Mouse (Mus musculus) midbrain, embryonic 15.5 days (tissue): ENCODE data around the gene Tbc1d9b. TPM values are rescaled to one million over a fixed set of nuclear protein-coding genes. Genes with fewer than 3 reads are reported as not detected.

Experiments used
- ATAC-seq: fragments of 200-750 bp; cut with Nextera tagmentation; replicated peaks from 2 replicates; pipeline ENCODE4 v1.8.0; 2017; ENCODE audit warnings: moderate TSS enrichment
- H3K27ac ChIP-seq: fragments of 300-500 bp; sonication (generic); 2 replicates; pipeline ENCODE4 v1.5.1; 2015; ENCODE audit warnings: mild to moderate bottlenecking, inconsistent platforms
- H3K27me3 ChIP-seq: fragments of 300-500 bp; sonication (generic); replicated peaks from 2 replicates; pipeline ENCODE4 v1.6.1; 2015; ENCODE audit warnings: inconsistent platforms
- H3K36me3 ChIP-seq: fragments of 300-500 bp; sonication (generic); replicated peaks from 2 replicates; pipeline ENCODE4 v1.6.1; 2015; ENCODE audit warnings: inconsistent platforms
- H3K4me1 ChIP-seq: fragments of 300-500 bp; sonication (generic); 2 replicates; pipeline ENCODE4 v1.6.1; 2015; ENCODE audit warnings: inconsistent platforms
- H3K4me2 ChIP-seq: fragments of 300-500 bp; sonication (generic); 2 replicates; pipeline ENCODE4 v1.6.1; 2015; ENCODE audit warnings: inconsistent platforms, mild to moderate bottlenecking, moderate library complexity
- H3K4me3 ChIP-seq: fragments of 300-500 bp; sonication (generic); 2 replicates; pipeline ENCODE4 v1.5.1; 2015; ENCODE audit warnings: mild to moderate bottlenecking, inconsistent platforms
- H3K9ac ChIP-seq: fragments of 300-500 bp; sonication (generic); 2 replicates; pipeline ENCODE4 v1.6.1; 2015; ENCODE audit warnings: mild to moderate bottlenecking, inconsistent platforms
- H3K9me3 ChIP-seq: fragments of 300-500 bp; sonication (generic); 2 replicates; pipeline ENCODE4 v1.6.1; 2016; ENCODE audit warnings: inconsistent platforms
- WGBS: fragments of 180-500 bp; shearing (Covaris S2); methylation state at CpG from one replicate; pipeline ENCODE4 v1.1.7; 2015; ENCODE audit warnings: mixed read lengths; 5-methylcytosine and 5-hydroxymethylcytosine counted together
- polyA plus RNA-seq: library from polyadenylated mRNA; unstranded; fragments of >200 nt; fragmentation: Nextera tagmentation; extraction: Ambion mirVana; gene quantifications from 2 replicates; pipeline ENCODE4 v1.2.1, GENCODE M21; 2015

Gene Tbc1d9b
- polyA plus RNA-seq, 1 experiment from 2014 or later, result 43.2 TPM

GRCm38 (mm10) chr11:50206037-50206436 lies 74.8 kb downstream of the Tbc1d9b start:
- H3K4me3 ChIP-seq, result no peak overlapping the region
- no peak overlapping the region for H3K27ac ChIP-seq
- 94% methylated on average over 2 of the region's 2 CpGs for WGBS
- ATAC-seq, result no peak
- H3K9ac ChIP-seq, result no peak overlapping the region
- H3K4me1 ChIP-seq, result peaks cover 19% of the 10 kb centered on the region
- peaks cover 61% of the 10 kb centered on the region for H3K36me3 ChIP-seq
- H3K4me2 ChIP-seq, result no peak overlapping the region
- no peaks in the 10 kb centered on the region for H3K9me3 ChIP-seq
- H3K27me3 ChIP-seq, result no peaks in the 10 kb centered on the region

GRCm38 (mm10) chr11:50207344-50207743 lies 76.1 kb downstream of the Tbc1d9b start:
- H3K4me3 ChIP-seq, result no peak overlapping the region
- no peaks in the 10 kb centered on the region for H3K9me3 ChIP-seq
- peaks cover 47% of the 10 kb centered on the region for H3K36me3 ChIP-seq
- no peak overlapping the region for H3K4me2 ChIP-seq
- no peaks in the 10 kb centered on the region for H3K27me3 ChIP-seq
- no peak for ATAC-seq
- 97% methylated on average over 14 of the region's 14 CpGs for WGBS
- no peak overlapping the region for H3K9ac ChIP-seq
- peaks cover 22% of the 10 kb centered on the region for H3K4me1 ChIP-seq
- no peak overlapping the region for H3K27ac ChIP-seq

GRCm38 (mm10) chr11:50208039-50208438 lies 76.8 kb downstream of the Tbc1d9b start:
- Histone ChIP-seq H3K9me3 (no peaks in the 10 kb centered on the region), H3K4me1 (peaks cover 25% of the 10 kb centered on the region), H3K27ac (no peak overlapping the region), H3K27me3 (no peaks in the 10 kb centered on the region), H3K9ac (no peak overlapping the region), H3K4me3 (no peak overlapping the region), H3K4me2 (no peak overlapping the region), H3K36me3 (peaks cover 42% of the 10 kb centered on the region)
- 95% methylated on average over 5 of the region's 5 CpGs for WGBS
- no peak for ATAC-seq

- WGBS, result under 1% methylated on average over 24 of the region's 24 CpGs
These were observed 78.9 kb downstream of the Tbc1d9b start for GRCm38 (mm10) chr11:50210101-50210504.

GRCm38 (mm10) chr11:50210505-50211151 lies 79.4 kb downstream of the Tbc1d9b start, which contains the start of the genes Sqstm1 and Mgat4b:
Gene Sqstm1, minus strand, starts transcription at chr11:50210827.
Gene Mgat4b, plus strand, starts transcription at chr11:50210890.
- peak within 1 kb of the TSS; percentile 95 for H3K9ac ChIP-seq
- peak; percentile 80 for ATAC-seq
- 0% methylated on average over 48 of the region's 48 CpGs for WGBS
- H3K36me3 ChIP-seq, result peaks cover 21% of the 10 kb centered on the region
- no peaks in the 10 kb centered on the region for H3K27me3 ChIP-seq
- peaks cover 34% of the 10 kb centered on the region for H3K4me1 ChIP-seq
- peak within 1 kb of the TSS; percentile 57 for H3K4me2 ChIP-seq
- H3K9me3 ChIP-seq, result no peaks in the 10 kb centered on the region
- H3K27ac ChIP-seq, result peak within 1 kb of the TSS; percentile 97
- H3K4me3 ChIP-seq, result peak within 1 kb of the TSS; percentile 87

More at GRCm38 (mm10) chr11:50210101-50210504, 78.9 kb downstream of the Tbc1d9b start:
- Histone ChIP-seq H3K27ac (peak overlapping the region; percentile 97), H3K9ac (peak overlapping the region; percentile 95), H3K4me1 (peaks cover 29% of the 10 kb centered on the region), H3K4me2 (peak overlapping the region; percentile 57), H3K9me3 (no peaks in the 10 kb centered on the region), H3K4me3 (peak overlapping the region; percentile 87), H3K27me3 (no peaks in the 10 kb centered on the region), H3K36me3 (peaks cover 23% of the 10 kb centered on the region)
- ATAC-seq, result peak; percentile 94

- peak overlapping the region; percentile 97 for H3K27ac ChIP-seq
- ATAC-seq, result no peak
- 80% methylated on average over 3 of the region's 3 CpGs for WGBS
- no peaks in the 10 kb centered on the region for H3K27me3 ChIP-seq
- H3K9ac ChIP-seq, result peak overlapping the region; percentile 95; the same call in 1 of the 2 replicates
- peak overlapping the region; percentile 87 for H3K4me3 ChIP-seq
- H3K4me2 ChIP-seq, result peak overlapping the region; percentile 57
- peaks cover 38% of the 10 kb centered on the region for H3K4me1 ChIP-seq
- H3K9me3 ChIP-seq, result no peaks in the 10 kb centered on the region
- H3K36me3 ChIP-seq, result peaks cover 15% of the 10 kb centered on the region
These were observed 80.3 kb downstream of the Tbc1d9b start for GRCm38 (mm10) chr11:50211322-50212059.

GRCm38 (mm10) chr11:50212060-50212739 lies 81.0 kb downstream of the Tbc1d9b start:
- ATAC-seq, result no peak
- Histone ChIP-seq H3K4me3 (no peak overlapping the region), H3K27me3 (no peaks in the 10 kb centered on the region), H3K4me2 (no peak overlapping the region), H3K9me3 (no peaks in the 10 kb centered on the region), H3K9ac (no peak overlapping the region), H3K27ac (no peak overlapping the region), H3K36me3 (peaks cover 8% of the 10 kb centered on the region), H3K4me1 (peaks cover 38% of the 10 kb centered on the region)
- WGBS, result 71% methylated on average over 3 of the region's 3 CpGs

GRCm38 (mm10) chr11:50212848-50213758 lies 81.9 kb downstream of the Tbc1d9b start:
- H3K9ac ChIP-seq, result no peak overlapping the region
- no peak overlapping the region for H3K4me3 ChIP-seq
- no peaks in the 10 kb centered on the region for H3K9me3 ChIP-seq
- 66% methylated on average over 11 of the region's 11 CpGs for WGBS
- ATAC-seq, result no peak
- no peaks in the 10 kb centered on the region for H3K27me3 ChIP-seq
- H3K4me2 ChIP-seq, result no peak overlapping the region
- H3K36me3 ChIP-seq, result no peaks in the 10 kb centered on the region
- H3K4me1 ChIP-seq, result peaks cover 35% of the 10 kb centered on the region
- H3K27ac ChIP-seq, result no peak overlapping the region

- 96% methylated on average over 6 of the region's 6 CpGs for WGBS
- H3K4me3 ChIP-seq, result no peak overlapping the region
- H3K9ac ChIP-seq, result no peak overlapping the region
- peaks cover 25% of the 10 kb centered on the region for H3K4me1 ChIP-seq
- H3K4me2 ChIP-seq, result no peak overlapping the region
- no peak for ATAC-seq
- no peak overlapping the region for H3K27ac ChIP-seq
- H3K9me3 ChIP-seq, result no peaks in the 10 kb centered on the region
- H3K36me3 ChIP-seq, result no peaks in the 10 kb centered on the region
- H3K27me3 ChIP-seq, result no peaks in the 10 kb centered on the region
These were observed 83.4 kb downstream of the Tbc1d9b start for GRCm38 (mm10) chr11:50214631-50215030.

- Histone ChIP-seq H3K36me3 (no peaks in the 10 kb centered on the region), H3K4me2 (peak overlapping the region; percentile 19; the same call in 1 of the 2 replicates), H3K4me1 (peaks cover 25% of the 10 kb centered on the region), H3K9ac (no peak overlapping the region), H3K27ac (0 out of 2 replicates have a peak overlapping the region, but pooled peaks have one; percentile 22), H3K9me3 (no peaks in the 10 kb centered on the region), H3K27me3 (no peaks in the 10 kb centered on the region), H3K4me3 (no peak overlapping the region)
- no peak for ATAC-seq
- 24% methylated on average over 9 of the region's 9 CpGs for WGBS
These were observed 84.4 kb downstream of the Tbc1d9b start for GRCm38 (mm10) chr11:50215633-50216032.

- no peaks in the 10 kb centered on the region for H3K27me3 ChIP-seq
- no peaks in the 10 kb centered on the region for H3K9me3 ChIP-seq
- no peak overlapping the region for H3K9ac ChIP-seq
- peaks cover 19% of the 10 kb centered on the region for H3K4me1 ChIP-seq
- no peak for ATAC-seq
- WGBS, result 87% methylated on average over 4 of the region's 4 CpGs
- no peak overlapping the region for H3K4me3 ChIP-seq
- H3K36me3 ChIP-seq, result no peaks in the 10 kb centered on the region
- H3K4me2 ChIP-seq, result no peak overlapping the region
- H3K27ac ChIP-seq, result no peak overlapping the region
These were observed 85.6 kb downstream of the Tbc1d9b start for GRCm38 (mm10) chr11:50216724-50217366.
